Mouse (Mus musculus) olfactory bulb, adult 2 months (tissue): ENCODE results near the gene Alox12e. TPM values are rescaled to one million over a fixed set of nuclear protein-coding genes. Genes with fewer than 3 reads are reported as not detected.
"Not testable (repeated sequence)": the region's sequence is repeated elsewhere in the genome, so short reads cannot be mapped to it uniquely, and the experiment has no call there.

Source experiments
- H3K27ac ChIP-seq: fragments of 200-500 bp; 2 replicates; pipeline ENCODE4 v1.5.1; 2012; ENCODE audit warnings: low read depth, low read length; ENCODE audit not compliant: insufficient read depth
- H3K4me1 ChIP-seq: fragments of 200-500 bp; 2 replicates; pipeline ENCODE4 v1.6.1; 2012; ENCODE audit warnings: low read length; ENCODE audit not compliant: control insufficient read depth, insufficient read depth
- H3K4me3 ChIP-seq: fragments of 200-500 bp; 2 replicates; pipeline ENCODE4 v1.5.1; 2012; ENCODE audit warnings: mild to moderate bottlenecking, low read depth, low read length, moderate library complexity; ENCODE audit not compliant: insufficient read depth
- CTCF ChIP-seq: fragments of 200-500 bp; IDR thresholded peaks from 2 replicates; pipeline ENCODE4 v1.5.1; 2012; ENCODE audit warnings: low read depth, mild to moderate bottlenecking, low read length, moderate library complexity; ENCODE audit not compliant: insufficient read depth
- POLR2A ChIP-seq: fragments of 200-500 bp; IDR thresholded peaks from 2 replicates; pipeline ENCODE4 v1.6.1; 2012; ENCODE audit warnings: mild to moderate bottlenecking, low read depth, low read length, moderate library complexity; ENCODE audit not compliant: insufficient read depth
- WGBS: fragments of 180-500 bp; shearing (Covaris S2); methylation state at CpG from one replicate; pipeline ENCODE4 v1.1.7; 2018; 5-methylcytosine and 5-hydroxymethylcytosine counted together
- polyA plus RNA-seq: library from polyadenylated mRNA; stranded (reverse); fragments of >200 nt; gene quantifications from 2 replicates; pipeline ENCODE4 v1.2.4, GENCODE M21; 2012; ENCODE audit warnings: low replicate concordance; ENCODE audit not compliant: missing spikeins, insufficient read depth, insufficient read length

Alox12e gene
- polyA plus RNA-seq, result not detected in 2 replicates

DNA sequence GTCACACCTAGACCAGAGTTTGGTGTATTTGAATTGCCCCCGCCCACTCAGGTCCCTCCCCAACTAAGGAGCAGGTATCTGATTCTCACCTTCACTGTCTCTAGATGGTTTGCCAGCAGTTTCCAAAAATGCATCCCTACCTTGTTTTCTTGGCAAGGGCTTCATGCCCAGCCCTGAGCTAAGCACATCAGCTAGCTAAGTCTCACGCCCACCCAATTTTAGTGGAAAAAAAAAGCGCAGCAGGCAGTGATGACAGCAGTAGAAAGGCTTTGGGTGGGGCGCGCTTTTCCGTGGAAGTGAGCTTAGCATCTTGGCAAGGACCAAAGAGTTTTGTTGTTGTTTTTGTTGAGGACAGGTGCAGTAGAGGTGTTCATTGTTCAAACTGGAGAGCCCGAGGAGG lies at the start of gene Alox12e:
Gene Alox12e (minus strand): TSS at position 101 of the 400 bp plus-strand sequence.
- Histone ChIP-seq H3K4me3 (no peak within 1 kb of the TSS), H3K27ac (no peak within 1 kb of the TSS), H3K4me1 (no peaks in the 10 kb centered on the region)
- TF ChIP-seq CTCF (no peak), POLR2A (no peak)
- whole genome bisulfite sequencing, result 8% methylated on average over 7 of the region's 7 CpGs

DNA sequence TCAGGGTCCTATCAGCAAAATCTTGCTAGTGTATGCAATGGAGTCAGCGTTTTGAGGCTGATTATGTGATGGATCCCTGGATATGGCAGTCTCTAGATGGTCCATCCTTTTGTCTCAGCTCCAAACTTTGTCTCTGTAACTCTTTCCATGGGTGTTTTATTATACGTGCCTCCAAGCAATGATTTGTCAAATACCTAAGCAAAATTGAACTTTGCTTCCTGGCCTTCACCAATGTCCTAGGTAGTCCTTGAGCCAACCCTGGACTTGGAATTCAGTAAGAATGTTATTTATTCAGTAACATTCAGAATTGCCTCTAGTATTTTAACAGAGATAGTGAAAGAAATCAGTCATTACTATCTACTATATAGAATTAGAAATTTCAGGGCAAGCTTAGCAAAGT lies 46.2 kb upstream of the Alox12e start:
- H3K27ac ChIP-seq, H3K4me1 ChIP-seq, H3K4me3 ChIP-seq: not testable (repeated sequence)
- WGBS, result 73% methylated on average over 2 of the region's 2 CpGs

DNA sequence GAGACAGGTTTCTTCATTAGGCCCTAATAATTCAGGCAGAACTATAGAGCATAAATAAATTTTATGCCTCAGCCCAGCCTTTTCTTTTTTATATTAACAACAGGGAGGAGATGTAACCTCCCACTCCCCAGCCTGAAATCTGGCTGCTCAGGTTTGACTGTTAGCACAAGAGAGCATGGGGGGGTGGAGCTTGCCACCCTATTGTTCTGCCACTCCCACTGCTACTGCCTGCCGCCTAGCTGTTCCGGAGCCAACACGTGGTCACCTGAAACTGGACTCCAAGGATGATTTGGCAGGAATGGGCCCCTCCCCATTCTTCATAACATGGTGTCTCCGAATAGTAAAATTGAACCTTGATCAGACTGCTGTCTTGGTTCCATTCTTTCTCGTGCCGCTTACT lies 45.3 kb upstream of the Alox12e start:
- H3K4me3 ChIP-seq, H3K4me1 ChIP-seq, H3K27ac ChIP-seq: not testable (repeated sequence)
- WGBS, result 84% methylated on average over 6 of the region's 6 CpGs

GRCm38 (mm10) chr11:70351868-70352267 lies 29.4 kb upstream of the Alox12e start, which contains the start of gene Alox15:
Gene Alox15, minus strand, starts transcription at chr11:70352031.
- Histone ChIP-seq H3K4me1 (peaks cover 8% of the 10 kb centered on the region; the same call in 1 of the 2 replicates), H3K4me3 (no peak within 1 kb of the TSS), H3K27ac (no peak within 1 kb of the TSS)
- TF ChIP-seq CTCF, result no peak
- TF ChIP-seq POLR2A, result no peak
- 1% methylated on average over 19 of the region's 19 CpGs for WGBS

GRCm38 (mm10) chr11:70348630-70349029 lies 26.2 kb upstream of the Alox12e start:
- Histone ChIP-seq H3K27ac (no peak overlapping the region), H3K4me1 (peaks cover 8% of the 10 kb centered on the region; the same call in 1 of the 2 replicates), H3K4me3 (no peak overlapping the region)
- WGBS, result 84% methylated on average over 9 of the region's 9 CpGs
- no peak for TF ChIP-seq CTCF
- TF ChIP-seq POLR2A, result no peak

- H3K27ac ChIP-seq, result no peak overlapping the region
- 85% methylated on average over 10 of the region's 10 CpGs for WGBS
- H3K4me1 ChIP-seq, result peaks cover 8% of the 10 kb centered on the region; the same call in 1 of the 2 replicates
- no peak overlapping the region for H3K4me3 ChIP-seq
- no peak for TF ChIP-seq CTCF
- TF ChIP-seq POLR2A, result no peak
These were observed 25.4 kb upstream of the Alox12e start for GRCm38 (mm10) chr11:70347861-70348260.

GRCm38 (mm10) chr11:70345546-70345945 lies 23.1 kb upstream of the Alox12e start:
- 95% methylated on average over 8 of the region's 8 CpGs for WGBS
- Histone ChIP-seq H3K4me3 (no peak overlapping the region), H3K27ac (no peak overlapping the region), H3K4me1 (no peaks in the 10 kb centered on the region)
- TF ChIP-seq POLR2A (no peak), CTCF (no peak)

DNA sequence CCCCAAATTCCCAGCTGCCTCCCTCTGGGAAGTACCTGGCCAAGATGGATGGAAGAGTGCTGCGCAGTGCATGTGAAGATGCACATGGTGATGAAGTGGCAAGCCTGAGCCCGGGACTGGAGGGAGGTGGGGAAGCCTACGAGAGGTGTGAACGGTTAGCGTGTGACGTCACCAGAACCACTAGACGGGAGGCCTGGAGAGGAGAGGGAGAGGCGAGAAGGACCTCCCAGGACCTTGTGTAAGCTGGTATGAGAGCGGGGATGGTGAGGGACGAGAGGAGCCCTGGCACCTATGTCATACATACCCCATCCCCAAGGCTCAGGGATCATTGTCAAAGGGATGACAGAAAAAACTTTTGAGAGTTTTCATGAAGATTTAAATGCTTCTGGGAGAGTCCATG lies 22.6 kb upstream of the Alox12e start:
- TF ChIP-seq CTCF (no peak), POLR2A (no peak)
- H3K27ac ChIP-seq, result no peak overlapping the region
- WGBS, result 88% methylated on average over 10 of the region's 10 CpGs
- H3K4me3 ChIP-seq, result no peak overlapping the region
- H3K4me1 ChIP-seq, result no peaks in the 10 kb centered on the region

DNA sequence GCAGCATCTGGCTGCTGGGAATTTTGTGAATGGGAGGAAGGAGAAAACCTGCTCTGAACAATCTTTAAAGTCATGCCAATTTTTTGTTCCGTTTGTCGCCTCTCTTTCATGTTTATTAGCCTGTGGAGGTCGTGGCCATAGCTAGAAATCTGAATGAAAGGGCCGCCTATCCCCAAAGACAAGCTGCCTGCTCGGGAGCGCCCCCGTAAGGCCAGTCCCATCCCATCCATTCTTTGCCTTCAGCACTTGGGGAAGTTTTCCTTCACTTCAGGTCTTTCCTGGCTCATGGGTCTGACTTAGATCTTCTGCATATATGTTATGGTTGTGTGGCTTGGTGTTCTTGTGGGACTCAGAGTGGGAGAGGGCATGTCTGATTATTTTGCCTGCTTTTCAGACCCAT lies 17.1 kb upstream of the Alox12e start:
- 31% methylated on average over 7 of the region's 7 CpGs for WGBS
- TF ChIP-seq CTCF, result no peak
- no peak for TF ChIP-seq POLR2A

DNA sequence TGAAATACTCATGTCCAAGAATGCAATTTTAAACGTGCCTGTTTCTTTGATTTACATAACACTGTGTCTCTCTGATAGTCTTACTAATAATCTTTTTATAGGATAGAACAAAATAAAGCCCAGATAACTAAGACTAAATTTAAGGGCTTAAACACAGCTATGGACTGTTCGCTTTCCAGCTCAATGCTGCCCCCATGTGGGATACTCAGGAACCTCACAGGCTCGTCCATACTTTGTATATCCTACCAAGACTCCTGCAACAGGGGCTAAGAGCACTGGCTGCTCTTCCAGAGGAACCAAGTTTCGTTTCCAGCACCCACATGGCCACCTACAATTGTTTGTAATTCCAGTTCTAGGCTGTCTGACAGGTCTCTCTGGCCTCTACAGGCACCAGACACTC lies 12.0 kb upstream of the Alox12e start:
- Histone ChIP-seq H3K4me3 (no peak overlapping the region), H3K4me1 (no peaks in the 10 kb centered on the region), H3K27ac (no peak overlapping the region)
- 34% methylated on average over 4 of the region's 4 CpGs for WGBS
- TF ChIP-seq CTCF (no peak), POLR2A (no peak)

More for the DNA sequence above, 17.1 kb upstream of the Alox12e start:
- no peak overlapping the region for H3K27ac ChIP-seq
- no peaks in the 10 kb centered on the region for H3K4me1 ChIP-seq
- no peak overlapping the region for H3K4me3 ChIP-seq
